Mouse (Mus musculus) cerebellum, adult 8-10 months (tissue): ENCODE data around the gene Gm20538.

Source experiments
- DNase-seq: peaks from one replicate; pipeline ENCODE4 v3.0.0; 2022

Gm20538 gene

DNA sequence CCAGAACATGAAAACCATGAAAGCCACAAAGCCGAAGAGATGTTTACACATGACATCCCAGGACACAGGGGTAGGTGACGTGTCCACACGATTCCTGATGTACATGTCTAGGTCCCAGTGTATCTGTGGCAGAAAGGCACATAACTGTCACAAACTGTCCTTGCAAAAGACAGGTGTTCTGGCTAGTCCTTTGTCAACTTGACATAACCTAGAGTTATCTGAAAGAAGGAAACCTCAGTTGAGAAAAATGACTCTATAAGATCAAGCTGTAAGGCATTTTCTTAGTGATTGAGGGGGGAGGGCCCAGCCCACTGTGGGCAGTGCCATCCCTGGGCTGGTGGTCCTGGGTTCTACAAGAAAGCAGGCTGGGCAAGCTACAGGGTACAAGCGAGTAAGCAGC is at the start of gene Gm20538:
Gene Gm20538 (minus strand): TSS at position 101 of the 400 bp plus-strand sequence.
- DNase-seq, result no peak

DNA sequence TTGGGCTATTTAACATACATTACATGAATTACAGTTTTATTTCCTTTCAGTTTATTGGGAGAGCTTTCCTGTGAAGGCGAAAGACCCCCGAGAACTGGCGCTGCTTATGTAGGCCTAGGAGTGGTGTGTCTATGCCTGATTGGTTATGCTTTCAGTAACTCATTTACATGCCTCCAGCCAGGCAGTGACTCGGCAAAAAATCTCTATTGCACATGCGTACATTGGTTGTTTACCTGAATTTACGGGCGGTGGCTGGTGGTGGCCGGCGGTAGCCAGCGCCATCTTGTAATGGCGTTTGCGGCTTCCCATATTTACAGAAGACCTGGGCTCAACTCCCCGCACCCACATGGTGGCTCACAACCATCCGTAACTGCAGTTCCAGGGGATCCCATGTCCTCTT is 41.5 kb upstream of the Gm20538 start:
- DNase-seq, result no peak

- DNase-seq, result no peak
Observed at GRCm38 (mm10) chr19:44591638-44592037, 39.0 kb upstream of the Gm20538 start.

- DNase-seq, result no peak
Observed at GRCm38 (mm10) chr19:44590992-44591391, 38.4 kb upstream of the Gm20538 start.

DNA sequence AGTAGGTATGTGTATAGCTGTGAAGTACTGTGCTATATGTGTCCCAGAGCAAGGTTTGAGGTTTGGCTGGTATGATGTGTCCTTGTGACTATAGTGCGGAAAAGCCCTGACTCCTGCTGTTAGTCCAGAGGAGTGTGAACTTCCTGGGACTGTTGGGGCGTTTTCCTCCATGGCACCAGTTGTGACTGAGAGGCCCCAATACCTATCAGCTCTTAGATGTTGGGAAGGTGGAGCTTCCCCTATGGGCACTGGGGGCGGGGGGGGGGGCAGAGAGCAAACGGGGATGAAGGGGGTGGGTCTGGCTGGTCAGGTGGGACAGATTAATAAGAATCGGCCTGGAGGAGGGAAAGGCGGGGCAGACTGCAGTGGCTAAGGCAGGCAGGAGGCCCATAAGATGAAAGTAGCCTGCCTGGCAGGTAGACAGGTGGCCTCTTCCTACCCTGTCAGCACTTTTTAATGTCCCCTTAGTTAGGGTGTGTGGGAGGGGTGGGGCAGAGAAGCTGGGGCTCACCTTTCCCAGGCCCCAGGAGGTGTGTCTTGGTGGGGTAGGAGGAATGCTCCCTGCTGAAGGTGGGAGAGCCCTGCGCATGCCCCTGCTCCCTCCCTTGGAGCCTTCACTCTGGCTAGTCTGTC is 37.1 kb upstream of the Gm20538 start:
- DNase-seq, result no peak

- no peak for DNase-seq
Observed at GRCm38 (mm10) chr19:44588036-44588435, 35.4 kb upstream of the Gm20538 start.

- DNase-seq, result peak; percentile 85
Observed at GRCm38 (mm10) chr19:44582638-44583309, 30.1 kb upstream of the Gm20538 start.

DNA sequence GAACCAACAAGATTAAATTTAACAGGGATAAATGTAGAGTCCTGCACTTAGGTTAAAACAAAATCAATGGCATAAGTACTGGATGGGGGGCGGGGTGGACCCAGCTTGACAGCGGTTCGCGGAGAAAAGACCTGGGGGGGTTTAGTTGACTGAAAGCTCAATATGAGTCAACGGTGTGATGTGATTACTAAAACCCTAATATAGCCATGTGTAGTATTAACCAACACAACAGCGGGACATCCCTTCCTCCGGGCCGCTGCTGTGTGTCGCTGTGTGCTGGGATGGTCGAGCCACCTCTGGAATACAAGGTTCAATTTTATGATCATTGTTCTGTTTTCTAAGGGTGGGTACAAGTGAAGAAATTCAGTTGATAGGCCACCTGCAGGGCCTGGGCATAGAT is 29.5 kb upstream of the Gm20538 start:
- no peak for DNase-seq

DNA sequence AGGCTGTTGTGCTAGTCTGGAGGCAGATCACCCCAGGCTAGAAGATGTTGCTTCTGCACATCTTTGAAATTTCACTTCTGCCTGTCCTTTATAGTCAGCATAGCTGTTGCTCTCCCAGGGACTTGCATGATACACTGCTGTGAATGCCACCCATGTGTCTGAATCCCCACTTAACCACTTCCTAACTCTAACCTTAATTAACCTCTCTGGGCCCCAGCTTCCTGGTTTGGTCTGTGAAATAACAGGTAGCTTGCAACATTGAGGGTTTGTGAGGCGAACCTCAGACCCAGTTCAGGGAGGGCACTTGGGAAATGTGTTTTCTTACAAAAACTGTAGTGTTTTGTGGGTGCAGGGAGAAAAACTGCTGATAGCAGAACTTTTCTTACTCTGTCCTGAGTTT is 25.4 kb upstream of the Gm20538 start:
- DNase-seq, result no peak

DNA sequence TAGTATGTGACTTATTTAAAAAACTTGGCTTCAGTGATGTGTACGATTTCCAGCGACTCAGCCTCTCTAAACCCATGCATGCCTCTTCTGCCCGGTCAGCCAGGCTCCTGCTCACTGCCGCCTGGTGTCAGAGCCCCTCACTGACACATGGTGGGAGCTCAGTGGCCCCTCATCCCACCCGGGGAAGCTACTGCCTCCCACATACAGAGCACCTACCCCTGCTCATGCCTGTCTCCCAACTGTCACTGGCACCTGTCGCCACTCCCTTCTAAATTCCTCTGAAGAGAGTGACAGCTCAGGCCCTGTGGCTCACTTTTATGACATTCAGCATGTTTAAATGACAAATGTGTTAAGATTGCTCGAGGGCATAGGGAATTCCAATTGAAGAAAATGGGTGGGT is 23.6 kb upstream of the Gm20538 start:
- no peak for DNase-seq

GRCm38 (mm10) chr19:44567763-44568162 is 15.1 kb upstream of the Gm20538 start:
- no peak for DNase-seq

DNA sequence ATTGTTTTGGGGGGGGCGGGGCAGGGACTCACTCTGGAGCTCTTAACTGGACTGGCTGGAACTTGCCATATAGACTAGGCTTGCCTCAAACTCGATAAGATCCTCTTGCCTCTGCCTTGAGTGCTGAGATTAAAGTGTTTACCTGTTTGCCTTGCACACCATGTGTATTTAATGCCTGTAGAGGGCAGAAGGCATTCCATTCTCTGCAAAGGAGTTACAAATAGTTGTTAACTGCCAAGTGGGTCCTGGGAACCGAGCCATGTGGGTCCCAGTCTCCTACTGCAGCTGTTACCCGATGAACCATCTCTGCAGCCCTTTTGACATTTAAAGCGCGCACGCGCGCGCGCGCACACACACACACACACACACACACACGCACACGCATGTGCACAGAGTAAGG is 11.4 kb upstream of the Gm20538 start:
- no peak for DNase-seq

DNA sequence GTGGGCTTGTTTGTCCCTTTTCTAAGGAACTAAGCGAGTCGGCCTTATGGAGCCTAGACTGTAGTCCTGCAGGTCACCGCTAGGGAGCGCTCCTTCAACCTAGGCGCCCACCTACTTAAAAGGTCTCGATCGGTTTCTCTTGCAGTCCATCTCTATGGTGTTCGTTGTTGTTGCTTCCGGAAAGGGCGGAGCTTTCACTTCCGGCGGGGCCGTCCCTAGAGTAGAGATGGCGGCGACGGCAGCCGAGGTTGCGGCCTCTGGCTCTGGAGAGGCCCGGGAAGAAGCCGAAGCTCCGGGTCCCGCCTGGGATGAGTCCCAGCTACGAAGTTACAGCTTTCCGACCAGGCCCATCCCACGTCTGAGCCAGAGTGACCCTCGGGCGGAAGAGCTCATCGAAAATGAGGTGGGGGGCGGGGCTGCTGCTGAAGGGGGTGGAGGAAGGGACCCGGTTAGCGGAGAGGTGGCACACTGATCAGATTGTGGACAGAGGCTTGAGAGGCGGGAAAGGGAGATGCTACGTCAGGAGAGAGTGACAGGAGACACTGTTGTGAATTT is 10.1 kb upstream of the Gm20538 start, which contains the start of gene Hif1an:
Gene Hif1an (plus strand): TSS at position 199 of the 555 bp plus-strand sequence.
- peak; percentile 96 for DNase-seq

GRCm38 (mm10) chr19:44554861-44555590 is 2.4 kb upstream of the Gm20538 start, which contains the start of gene Ndufb8:
Gene Ndufb8, minus strand, starts transcription at chr19:44555440.
- peak; percentile 95 for DNase-seq

GRCm38 (mm10) chr19:44554490-44554860 is 1.8 kb upstream of the Gm20538 start:
- DNase-seq, result no peak

DNA sequence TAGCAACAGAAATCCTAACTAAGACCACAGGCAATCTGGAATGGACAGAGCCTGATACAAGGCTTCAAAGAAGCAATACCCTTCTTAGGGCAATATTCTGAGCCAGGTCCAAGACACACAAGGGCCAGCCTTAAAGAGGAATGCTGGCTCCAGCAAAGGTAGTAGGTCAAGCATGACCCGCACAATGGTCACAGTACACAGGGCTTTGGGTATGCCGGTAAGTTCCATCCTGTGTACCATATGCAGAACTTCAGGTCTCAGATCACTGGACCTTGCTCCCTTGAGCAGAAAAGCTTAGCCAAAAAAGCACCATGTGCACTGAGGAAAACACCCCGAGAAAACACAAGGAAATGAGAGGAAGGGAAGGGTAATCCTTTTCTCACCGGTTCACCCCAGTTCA is 655 bp upstream of the Gm20538 start:
- no peak for DNase-seq

DNA sequence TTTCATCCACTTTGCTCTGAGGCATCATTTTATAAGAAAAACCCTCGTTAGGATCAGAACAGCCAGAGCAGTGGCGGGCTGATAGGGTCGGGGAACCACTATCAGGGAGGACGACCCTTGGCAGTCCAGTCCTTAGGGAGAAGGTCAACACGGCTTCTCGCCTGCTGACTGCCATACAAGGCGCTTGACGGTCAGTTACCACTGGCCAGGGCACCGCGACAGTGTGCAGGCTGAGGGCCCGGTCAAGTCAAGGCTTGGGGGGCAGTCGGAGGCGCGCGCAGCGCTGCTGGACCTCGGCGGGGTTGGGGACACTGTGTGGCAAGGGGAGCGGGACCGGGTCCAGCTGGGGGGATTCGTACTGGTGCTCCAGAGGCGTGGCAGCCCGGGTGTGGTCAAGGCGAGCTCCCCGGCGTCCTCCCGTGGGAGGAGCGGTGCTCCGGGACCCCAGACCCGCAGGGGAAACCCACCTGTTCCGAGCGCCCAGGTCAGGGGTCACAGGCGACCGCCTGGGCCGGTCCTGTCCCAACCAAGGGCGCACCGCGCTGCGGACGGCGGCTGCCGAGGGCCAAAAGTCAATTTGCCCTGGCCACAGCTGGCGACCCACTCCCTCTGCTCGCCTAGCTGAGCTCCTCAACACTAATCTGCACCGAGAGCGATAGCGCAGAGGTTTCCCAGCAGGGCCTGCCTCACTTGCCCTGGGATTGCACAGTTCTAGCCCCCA is 7.2 kb downstream of the Gm20538 start, which contains the start of gene Sec31b:
Gene Sec31b (minus strand): TSS at position 544 of the 721 bp plus-strand sequence.
- peak; percentile 33 for DNase-seq

DNA sequence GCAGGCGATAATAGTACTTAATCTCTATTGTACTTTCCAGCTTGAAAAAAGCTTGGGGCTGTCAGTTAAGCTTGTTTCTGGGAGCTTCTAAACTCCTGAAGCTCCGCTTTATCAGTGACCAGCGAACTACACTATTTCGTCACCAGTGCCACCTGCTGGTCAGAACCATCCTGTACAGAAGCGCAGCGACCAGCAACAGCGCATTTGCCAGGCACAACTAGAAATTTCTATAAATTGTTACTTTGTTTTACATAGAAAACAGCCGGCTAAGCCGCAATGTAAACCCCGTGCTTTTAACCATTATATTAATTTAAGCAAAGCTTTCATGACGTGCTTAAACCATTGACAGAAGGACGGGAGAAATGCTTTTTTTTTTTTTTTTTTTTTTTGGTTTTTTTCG is 7.9 kb downstream of the Gm20538 start:
- DNase-seq, result peak; percentile 71

DNA sequence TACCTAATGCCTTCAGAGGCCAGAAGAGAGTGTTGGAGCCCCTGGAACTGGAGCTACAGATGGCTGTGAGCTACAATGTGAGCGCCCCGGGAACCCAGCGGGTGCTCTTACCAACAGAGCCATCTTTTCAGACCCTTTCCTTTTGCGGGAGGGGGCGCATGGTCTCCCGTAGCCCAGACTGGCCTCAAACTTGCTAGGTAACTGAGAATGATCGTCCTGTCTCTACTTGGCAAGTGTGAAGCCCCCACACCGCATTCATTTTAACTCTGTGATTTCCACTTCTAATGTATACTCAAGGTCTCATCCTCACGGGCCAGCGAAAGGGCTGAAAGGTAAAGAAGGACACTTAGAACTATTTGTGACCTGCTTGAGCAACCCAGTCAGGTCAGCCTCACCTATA is 8.3 kb downstream of the Gm20538 start:
- no peak for DNase-seq

GRCm38 (mm10) chr19:44542694-44543178 is 9.9 kb downstream of the Gm20538 start:
- no peak for DNase-seq

GRCm38 (mm10) chr19:44537416-44537815 is 15.2 kb downstream of the Gm20538 start:
- no peak for DNase-seq

DNA sequence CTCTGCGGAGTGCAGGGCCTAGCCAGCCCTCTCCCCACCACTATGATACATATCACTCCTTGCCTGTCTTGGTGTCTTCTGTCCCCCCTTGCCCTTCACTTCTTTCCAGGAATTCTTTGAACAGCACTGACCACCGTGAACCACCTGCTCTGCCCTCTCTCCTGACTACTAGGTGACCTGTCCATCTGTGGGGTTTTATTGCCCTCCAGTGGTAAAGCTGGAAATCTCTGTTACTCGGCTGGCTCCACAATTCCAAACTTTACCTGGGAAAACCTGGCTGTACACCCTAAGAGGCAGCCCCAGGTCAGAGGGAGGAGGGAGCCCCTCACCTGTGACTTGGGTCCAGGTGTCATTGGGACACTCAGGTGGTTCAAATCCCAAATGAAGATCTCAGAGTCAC is 17.3 kb downstream of the Gm20538 start:
- no peak for DNase-seq

GRCm38 (mm10) chr19:44530018-44530417 is 22.6 kb downstream of the Gm20538 start:
- no peak for DNase-seq
